Mouse (Mus musculus) forebrain, embryonic 14.5 days (tissue): ENCODE measurements around the gene Fam53b. TPM values are rescaled to one million over a fixed set of nuclear protein-coding genes. Genes with fewer than 3 reads are reported as not detected.

ENCODE experiments used
- polyA plus RNA-seq: library from polyadenylated mRNA; unstranded; fragments of >200 nt; fragmentation: Nextera tagmentation; extraction: Ambion mirVana; gene quantifications from 2 replicates; pipeline ENCODE4 v1.2.1, GENCODE M21; 2014

Gene Fam53b
- polyA plus RNA-seq, 1 experiment from 2014 or later = 17.1 TPM

Other genes starting within 250 kb of the Fam53b start
- gene Oat, start 237.5 kb downstream of the Fam53b start, polyA plus RNA-seq = 130 and 138 TPM in 2 replicates
- gene Nkx1-2, start 214.2 kb downstream of the Fam53b start, polyA plus RNA-seq = not detected in 2 replicates
- 26.7 and 29.6 TPM in 2 replicates for gene Lhpp, start 203.2 kb downstream of the Fam53b start, polyA plus RNA-seq
- 99.8 and 110 TPM in 2 replicates for gene Eef1akmt2, start 38.8 kb upstream of the Fam53b start, polyA plus RNA-seq
- gene Abraxas2, start 45.3 kb upstream of the Fam53b start, polyA plus RNA-seq = 35.9 and 45.5 TPM in 2 replicates
- 20.9 and 22.2 TPM in 2 replicates for gene Zranb1, start 117.3 kb upstream of the Fam53b start, polyA plus RNA-seq